Mouse (Mus musculus): Measurements from ENCODE around the gene Pitpnm2.

DNA sequence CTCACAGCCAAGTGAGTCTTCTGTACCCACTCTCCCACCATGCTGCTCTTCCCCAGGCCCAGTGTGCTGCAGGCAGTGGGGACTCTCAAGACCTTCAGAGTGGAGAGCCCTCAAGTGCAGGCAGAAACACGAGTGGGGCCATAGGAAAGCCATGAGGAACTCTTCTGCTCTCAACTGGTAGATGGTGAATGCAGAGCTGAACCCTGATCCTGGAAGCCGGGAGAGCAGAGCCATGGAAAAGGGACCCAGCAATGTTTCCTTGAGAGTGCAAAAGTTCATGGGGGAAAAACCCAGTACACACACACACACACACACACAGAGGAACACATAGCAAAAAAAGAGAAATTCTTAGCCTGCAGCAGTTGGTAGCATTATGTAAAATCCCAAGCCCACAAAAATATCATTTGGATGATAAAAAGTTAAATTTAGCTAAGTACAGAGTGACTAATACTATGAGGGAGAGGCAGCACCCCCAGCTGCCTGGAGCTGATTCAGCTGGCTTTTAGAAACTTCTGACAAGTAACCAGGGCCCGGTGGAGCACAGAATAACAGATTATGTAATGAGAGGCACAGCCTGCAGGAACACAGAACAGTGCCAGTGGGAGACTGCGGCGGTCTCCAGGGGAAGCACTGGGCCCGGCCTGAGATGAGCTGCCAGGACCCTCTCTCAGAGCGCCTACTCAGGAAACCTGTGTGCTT, 28.4 kb downstream of the Pitpnm2 start:
- no peak for TF ChIP-seq CTCF (conservative IDR thresholded peaks at IDR 0.05; ENCODE audit: low read length)
- no peak for TF ChIP-seq POU5F1 (IDR thresholded peaks at IDR 0.05; ENCODE audit: borderline replicate concordance, low read length)
